Mouse (Mus musculus) brain, embryonic 14.5 days (tissue): ENCODE results near the gene Pih1d1.

Source experiments
- CTCF ChIP-seq: fragments of 200-500 bp; IDR thresholded peaks from 2 replicates; pipeline ENCODE4 v1.5.1; 2012; ENCODE audit warnings: inconsistent platforms, mild to moderate bottlenecking, moderate library complexity, borderline replicate concordance; ENCODE audit not compliant: insufficient read depth, insufficient read length; ENCODE audit errors: extremely low read depth
- POLR2A ChIP-seq: fragments of 200-500 bp; IDR thresholded peaks from 2 replicates; pipeline ENCODE4 v1.6.1; 2012; ENCODE audit warnings: mild to moderate bottlenecking, inconsistent platforms, borderline replicate concordance; ENCODE audit not compliant: poor library complexity, insufficient read depth, insufficient read length, severe bottlenecking; ENCODE audit errors: extremely low read depth

GRCm38 (mm10) chr7:45183672-45184071 is 29.6 kb downstream of the Pih1d1 start:
- no peak for TF ChIP-seq POLR2A
- no peak for TF ChIP-seq CTCF
